14 mouse cellular contexts compared by ENCODE assay signal in genomic region chr7:73330754-73331153, GRCm38 (mm10). TPM values are rescaled to one million over a fixed set of nuclear protein-coding genes. Genes with fewer than 3 reads are reported as not detected.
DNase-seq lines count a peak whose midpoint lies in the region; ATAC-seq lines count a peak whose summit lies in the region.
"Had no signal": no experiment of that assay in that cellular context is flagged by ENCODE, and none has a peak within 500 bp of the region (broad histone marks: within the 10 kb centered on the region; RNA-seq: fewer than 3 reads in every experiment).

No protein-coding gene starts in this region.

- DNase-seq in heart, adult 18-20 months, result peak; percentile 62 to 66
- peak; percentile 59 to 62 for DNase-seq in right cerebral cortex, adult 2 months (ENCODE audit: low spot score in 2 of 2)
- no peak for DNase-seq in right cerebral cortex, postnatal 14 days
- DNase-seq in left cerebral cortex, postnatal 25 days (ENCODE audit: low spot score in 2 of 2), result peak; percentile 65 to 90
- peak; percentile 74 for DNase-seq in testis, postnatal 14 days (ENCODE audit: low spot score)
- DNase-seq in ovary, postnatal 10 days (ENCODE audit: low spot score), result no peak
- no peak for DNase-seq in cerebellum, postnatal 25 days
- DNase-seq: B cell, adult 2 months; thymus, adult 2 months had no signal

- H3K4me1 ChIP-seq in heart, embryonic 11.5 days (ENCODE audit: control insufficient read depth, insufficient read depth, low read length), result peaks cover 8% of the 10 kb centered on the region

- 82% methylated on average over 12 of the region's 12 CpGs for WGBS in heart, embryonic 11.5 days (ENCODE audit: insufficient replicate concordance)

- no peak overlapping the region for H3K27ac ChIP-seq in heart, embryonic 11.5 days (ENCODE audit: low read depth, low read length)
- H3K27ac ChIP-seq: heart, embryonic 15.5 days; liver, embryonic 14.5 days had no signal

- H3K36me3 ChIP-seq in heart, embryonic 11.5 days (ENCODE audit: control insufficient read depth, insufficient read depth, low read length), result no peaks in the 10 kb centered on the region
- H3K36me3 ChIP-seq: heart, embryonic 15.5 days had no signal

- H3K9ac ChIP-seq in heart, embryonic 11.5 days (ENCODE audit: low read depth, low read length), result no peak overlapping the region
- H3K9ac ChIP-seq: heart, embryonic 15.5 days; liver, embryonic 14.5 days had no signal

- 0 out of 2 replicates have a peak, but pooled peaks cover 2% of the 10 kb centered on the region for H3K27me3 ChIP-seq in heart, embryonic 11.5 days (ENCODE audit: control insufficient read depth, insufficient read depth, low read length)

- no peaks in the 10 kb centered on the region for H3K9me3 ChIP-seq in heart, embryonic 11.5 days (replicated peaks; ENCODE audit: control insufficient read depth, low read length)
- H3K9me3 ChIP-seq: heart, embryonic 15.5 days had no signal

- ATAC-seq in heart, embryonic 11.5 days (replicated peaks; ENCODE audit: insufficient number of reproducible peaks, low FRiP score, low TSS enrichment), result no peak

- no peak overlapping the region for H3K4me3 ChIP-seq in heart, embryonic 11.5 days (ENCODE audit: low read depth, low read length)
- H3K4me3 ChIP-seq: heart, embryonic 15.5 days had no signal

- H3K4me2 ChIP-seq in heart, embryonic 11.5 days, result no peak overlapping the region
- H3K4me2 ChIP-seq: heart, embryonic 15.5 days had no signal

- intact Hi-C loops in left cerebral cortex, postnatal 25 days (cut with DNase I), result loop anchor here (2.0 to 5.0 kb wide), 3 partner anchors 44 to 738 kb away; partner anchors contain the start of gene Rgma

RNA-seq across cellular contexts. Expression of gene Rgma, which starts 44.6 kb away (rescaled TPM):
- 10 to 100 TPM; 34.5 to 51.1 TPM for total RNA-seq in heart, adult 18-20 months (2021)
- 4.2 and 5.8 TPM in 2 replicates for polyA plus RNA-seq in heart, embryonic 11.5 days (2014; fragmentation: Nextera tagmentation; extraction: Ambion mirVana)
- total RNA-seq in left cerebral cortex, postnatal 25 days (2021), result 10 to 100 TPM; 62.3 to 66.1 TPM
- total RNA-seq: megakaryocyte-erythroid progenitor cell, adult 5-6 weeks; MEL had no signal

Comparison
In these comparisons a context has a peak if more than half of its experiments do, and no peak if none do; other contexts are left out.
1. DNase-seq: peak in heart, adult 18-20 months (2 of 2), right cerebral cortex, adult 2 months (2 of 2), left cerebral cortex, postnatal 25 days (2 of 2) and testis, postnatal 14 days (single experiment); none in right cerebral cortex, postnatal 14 days (single experiment), ovary, postnatal 10 days (single experiment) and cerebellum, postnatal 25 days (0 of 2).